Mouse (Mus musculus) layer of hippocampus, adult 6 months (tissue): ENCODE measurements around the gene 4930447F04Rik. TPM values are rescaled to one million over a fixed set of nuclear protein-coding genes. Genes with fewer than 3 reads are reported as not detected.

Experiments used
- long read RNA-seq, 2 experiments: library from polyadenylated mRNA; unstranded; transcript quantifications; one replicate each; pipeline ENCODE4 v2.0.0; 2019 to 2020
- polyA plus RNA-seq: library from polyadenylated mRNA; unstranded; fragments of <200 nt; fragmentation: Nextera tagmentation; gene quantifications from 2 replicates; pipeline ENCODE4 v1.2.3, GENCODE M21; 2021

The 4930447F04Rik gene
- not detected in 2 replicates for polyA plus RNA-seq
- long read RNA-seq, experiment 1 = 0 reads
- long read RNA-seq, experiment 2 = 0 reads

DNA sequence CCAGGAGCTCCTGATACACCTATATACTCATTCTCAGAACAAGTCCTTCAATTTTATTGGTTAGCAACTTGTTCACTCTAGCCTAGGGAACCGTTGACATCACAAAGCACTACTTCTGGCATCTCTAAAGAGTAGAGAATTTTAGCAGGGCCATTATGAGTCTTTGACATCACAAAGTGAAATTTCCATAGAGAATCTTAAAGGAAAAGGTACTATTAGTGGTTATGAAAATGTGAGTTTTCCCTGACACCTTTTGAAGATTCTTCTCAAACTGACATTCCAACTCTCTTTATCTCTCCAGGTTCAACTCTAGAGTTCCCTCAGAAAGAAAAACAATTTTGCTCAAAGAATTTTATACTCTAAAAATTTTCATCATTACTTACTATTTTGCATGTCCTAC lies at the start of gene 4930447F04Rik:
Gene 4930447F04Rik, minus strand, starts transcription at position 101 of the 400 bp plus-strand sequence.

